In genomic region chr10:75255091-75255490, GRCm38 (mm10) we compare ENCODE assay signal across 8 mouse cellular contexts. TPM values are rescaled to one million over a fixed set of nuclear protein-coding genes. Genes with fewer than 3 reads are reported as not detected.
DNase-seq lines count a peak whose midpoint lies in the region; ATAC-seq lines count a peak whose summit lies in the region.

No protein-coding gene starts in this region.

- no peak overlapping the region for H3K4me2 ChIP-seq in forebrain, embryonic 14.5 days (ENCODE audit: low read length)
- no peak overlapping the region for H3K4me2 ChIP-seq in forebrain, embryonic 15.5 days (replicated peaks)
- no peak overlapping the region for H3K4me2 ChIP-seq in neural tube, embryonic 15.5 days

- no peaks in the 10 kb centered on the region for H3K4me1 ChIP-seq in forebrain, embryonic 14.5 days (ENCODE audit: control insufficient read depth, insufficient read depth, low read length)
- H3K4me1 ChIP-seq in forebrain, embryonic 15.5 days, result no peaks in the 10 kb centered on the region
- no peaks in the 10 kb centered on the region for H3K4me1 ChIP-seq in neural tube, embryonic 15.5 days

- intact Hi-C loops in left cerebral cortex, postnatal 4 days (cut with DNase I), result no loop called here

- no peaks in the 10 kb centered on the region for H3K27me3 ChIP-seq in forebrain, embryonic 14.5 days (replicated peaks; ENCODE audit: control insufficient read depth, insufficient read depth, low read length)
- H3K27me3 ChIP-seq in forebrain, embryonic 15.5 days, result no peaks in the 10 kb centered on the region
- no peaks in the 10 kb centered on the region for H3K27me3 ChIP-seq in neural tube, embryonic 15.5 days (replicated peaks)

- H3K27ac ChIP-seq in forebrain, embryonic 14.5 days (ENCODE audit: low read depth, low read length), result no peak overlapping the region
- no peak overlapping the region for H3K27ac ChIP-seq in forebrain, embryonic 15.5 days (replicated peaks)
- no peak overlapping the region for H3K27ac ChIP-seq in neural tube, embryonic 15.5 days (replicated peaks)

- DNase-seq in forebrain, embryonic 14.5 days (ENCODE audit: low spot score), result peak; percentile 65
- peak; percentile 6 for DNase-seq in left cerebral cortex, postnatal 4 days
- DNase-seq in left cerebral cortex, adult 11 months (ENCODE audit: low spot score), result no peak
- DNase-seq in right cerebral cortex, postnatal 14 days, result no peak

- H3K36me3 ChIP-seq in forebrain, embryonic 14.5 days (ENCODE audit: control insufficient read depth, insufficient read depth, low read length), result peaks cover 36% of the 10 kb centered on the region
- H3K36me3 ChIP-seq in forebrain, embryonic 15.5 days, result peaks cover 16% of the 10 kb centered on the region
- peaks cover 19% of the 10 kb centered on the region for H3K36me3 ChIP-seq in neural tube, embryonic 15.5 days

- WGBS in forebrain, embryonic 14.5 days, result 77% methylated on average over 2 of the region's 2 CpGs
- 70% methylated on average over 2 of the region's 2 CpGs for WGBS in forebrain, embryonic 15.5 days
- 68% methylated on average over 2 of the region's 2 CpGs for WGBS in neural tube, embryonic 15.5 days

- no peak for ATAC-seq in forebrain, embryonic 14.5 days
- ATAC-seq in forebrain, embryonic 15.5 days (replicated peaks), result no peak
- ATAC-seq in common myeloid progenitor, adult 5-6 weeks (replicated peaks; ENCODE audit: low read depth, poor library complexity, severe bottlenecking), result peak; percentile 67
- ATAC-seq in monocyte, adult 5-6 weeks (replicated peaks; ENCODE audit: insufficient number of reproducible peaks, low FRiP score, low TSS enrichment, poor library complexity, severe bottlenecking), result peak; percentile 60; the same call in 1 of the 2 replicates
- no peak for ATAC-seq in neural tube, embryonic 15.5 days (ENCODE audit: low FRiP score)

- H3K4me3 ChIP-seq in forebrain, embryonic 14.5 days (ENCODE audit: low read depth, low read length), result no peak overlapping the region
- no peak overlapping the region for H3K4me3 ChIP-seq in forebrain, embryonic 15.5 days
- H3K4me3 ChIP-seq in neural tube, embryonic 15.5 days (replicated peaks), result no peak overlapping the region

- no peak overlapping the region for H3K9ac ChIP-seq in forebrain, embryonic 14.5 days (ENCODE audit: low read length)
- H3K9ac ChIP-seq in forebrain, embryonic 15.5 days (replicated peaks), result no peak overlapping the region
- no peak overlapping the region for H3K9ac ChIP-seq in neural tube, embryonic 15.5 days (replicated peaks)

- H3K9me3 ChIP-seq in forebrain, embryonic 14.5 days (replicated peaks; ENCODE audit: control insufficient read depth, low read length), result no peaks in the 10 kb centered on the region
- no peaks in the 10 kb centered on the region for H3K9me3 ChIP-seq in forebrain, embryonic 15.5 days
- H3K9me3 ChIP-seq in neural tube, embryonic 15.5 days (replicated peaks), result no peaks in the 10 kb centered on the region

RNA-seq across cellular contexts. Expression of gene Specc1l, which starts 43.2 kb away (rescaled TPM):
- 24.3 and 29.6 TPM in 2 replicates for polyA plus RNA-seq in forebrain, embryonic 14.5 days (2014; fragmentation: Nextera tagmentation; extraction: Ambion mirVana)
- 42.8 and 44.7 TPM in 2 replicates for polyA plus RNA-seq in forebrain, embryonic 15.5 days (2015; fragmentation: Nextera tagmentation; extraction: Ambion mirVana)
- total RNA-seq in left cerebral cortex, postnatal 4 days (2021), result 10 to 100 TPM; 53.3 to 58.4 TPM
- total RNA-seq in common myeloid progenitor, adult 5-6 weeks (2017), result 51.6 and 62.9 TPM in 2 replicates
- 34.2 to 50.5 TPM (median 34.5 TPM) in 3 replicates for total RNA-seq in monocyte, adult 5-6 weeks (2017)
- polyA plus RNA-seq in neural tube, embryonic 15.5 days (2015; fragmentation: Nextera tagmentation; extraction: Ambion mirVana), result 25.1 and 25.2 TPM in 2 replicates

Comparison
In these comparisons a context has a peak if more than half of its experiments do, and no peak if none do; other contexts are left out.
1. DNase-seq: peak in forebrain, embryonic 14.5 days (single experiment) and left cerebral cortex, postnatal 4 days (single experiment); none in left cerebral cortex, adult 11 months (single experiment) and right cerebral cortex, postnatal 14 days (single experiment).
2. ATAC-seq: peak in common myeloid progenitor, adult 5-6 weeks (single experiment) and monocyte, adult 5-6 weeks (single experiment); none in forebrain, embryonic 14.5 days (single experiment), forebrain, embryonic 15.5 days (single experiment) and neural tube, embryonic 15.5 days (single experiment).